Mouse (Mus musculus) embryonic facial prominence, embryonic 14.5 days (tissue): ENCODE results near the gene Setd1a. TPM values are rescaled to one million over a fixed set of nuclear protein-coding genes. Genes with fewer than 3 reads are reported as not detected.
A peak's percentile ranks its signal among the peaks of the same experiment; 100 is the strongest.
"Not testable (repeated sequence)": the region's sequence is repeated elsewhere in the genome, so short reads cannot be mapped to it uniquely, and the experiment has no call there.

ENCODE experiments used
- ATAC-seq: fragments of 200-750 bp; cut with Nextera tagmentation; 2 replicates; pipeline ENCODE4 v1.8.0; 2017; ENCODE audit warnings: low read depth, moderate number of reproducible peaks, moderate TSS enrichment
- DNase-seq: peaks from one replicate; pipeline ENCODE4 v3.0.0-alpha.2; 2015; ENCODE audit warnings: low spot score
- H3K27ac ChIP-seq: fragments of 300-500 bp; sonication (generic); replicated peaks from 2 replicates; pipeline ENCODE4 v1.5.1; 2014; ENCODE audit warnings: low read depth, mild to moderate bottlenecking, low read length, moderate library complexity
- H3K27me3 ChIP-seq: fragments of 300-500 bp; sonication (generic); replicated peaks from 2 replicates; pipeline ENCODE4 v1.6.1; 2014; ENCODE audit warnings: low read length; ENCODE audit not compliant: control insufficient read depth, insufficient read depth
- H3K36me3 ChIP-seq: fragments of 300-500 bp; sonication (generic); 2 replicates; pipeline ENCODE4 v1.6.1; 2014; ENCODE audit warnings: low read length, mixed read lengths; ENCODE audit not compliant: control insufficient read depth, insufficient read depth
- H3K4me1 ChIP-seq: fragments of 300-500 bp; sonication (generic); 2 replicates; pipeline ENCODE4 v1.6.1; 2014; ENCODE audit warnings: antibody characterized with exemption, low read length; ENCODE audit not compliant: control insufficient read depth, insufficient read depth
- H3K4me2 ChIP-seq: fragments of 300-500 bp; sonication (generic); 2 replicates; pipeline ENCODE4 v1.6.1; 2014; ENCODE audit warnings: low read depth, mild to moderate bottlenecking, low read length, moderate library complexity, mixed read lengths
- H3K4me3 ChIP-seq: fragments of 300-500 bp; sonication (generic); 2 replicates; pipeline ENCODE4 v1.5.1; 2014; ENCODE audit warnings: low read depth, mild to moderate bottlenecking, low read length
- H3K9ac ChIP-seq: fragments of 300-500 bp; sonication (generic); 2 replicates; pipeline ENCODE4 v1.6.1; 2014; ENCODE audit warnings: low read depth, mild to moderate bottlenecking, low read length, moderate library complexity, mixed read lengths
- H3K9me3 ChIP-seq: fragments of 300-500 bp; sonication (generic); 2 replicates; pipeline ENCODE4 v1.6.1; 2016; ENCODE audit warnings: low read length; ENCODE audit not compliant: control insufficient read depth
- WGBS: fragments of 180-500 bp; shearing (Covaris S2); extraction: QIAGEN DNeasy Blood & Tissue Kit; methylation state at CpG from one replicate; pipeline ENCODE4 v1.1.7; 2014; 5-methylcytosine and 5-hydroxymethylcytosine counted together
- polyA plus RNA-seq: library from polyadenylated mRNA; unstranded; fragments of >200 nt; fragmentation: Nextera tagmentation; extraction: Ambion mirVana; gene quantifications from 2 replicates; pipeline ENCODE4 v1.2.1, GENCODE M21; 2014

The Setd1a gene
- 23.0 and 24.1 TPM in 2 replicates for polyA plus RNA-seq

DNA sequence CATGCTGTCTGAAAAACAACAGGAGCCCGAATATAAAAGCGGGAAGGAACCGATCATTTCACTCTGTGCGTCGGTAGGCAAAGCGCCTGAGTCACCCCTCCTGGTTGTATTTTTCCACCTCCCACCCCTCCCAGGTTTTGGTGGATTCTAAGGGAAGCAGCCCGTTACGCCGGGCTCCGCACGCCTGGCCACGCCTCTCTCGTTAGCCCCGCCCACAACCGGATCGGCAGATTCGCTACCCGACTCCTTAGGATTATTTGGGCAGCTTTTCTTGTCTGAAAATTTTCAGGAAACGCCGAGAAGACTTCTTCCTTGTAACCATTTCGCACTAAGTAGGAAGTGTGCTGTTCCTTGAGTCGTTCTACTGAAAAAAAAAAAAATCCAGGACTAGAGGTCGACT is at the start of gene Setd1a:
TSS of gene Setd1a (plus strand) at position 245 of the 400 bp plus-strand sequence.
- Histone ChIP-seq H3K4me2 (peak within 1 kb of the TSS; percentile 78), H3K9me3 (no peaks in the 10 kb centered on the region), H3K9ac (peak within 1 kb of the TSS; percentile 94), H3K4me3 (peak within 1 kb of the TSS; percentile 90), H3K27me3 (no peaks in the 10 kb centered on the region), H3K4me1 (peaks cover 8% of the 10 kb centered on the region), H3K27ac (peak within 1 kb of the TSS; percentile 99), H3K36me3 (peaks cover 36% of the 10 kb centered on the region)
- ATAC-seq (peak; percentile 62), DNase-seq (peak; percentile 92)
- under 1% methylated on average over 23 of the region's 23 CpGs for WGBS

DNA sequence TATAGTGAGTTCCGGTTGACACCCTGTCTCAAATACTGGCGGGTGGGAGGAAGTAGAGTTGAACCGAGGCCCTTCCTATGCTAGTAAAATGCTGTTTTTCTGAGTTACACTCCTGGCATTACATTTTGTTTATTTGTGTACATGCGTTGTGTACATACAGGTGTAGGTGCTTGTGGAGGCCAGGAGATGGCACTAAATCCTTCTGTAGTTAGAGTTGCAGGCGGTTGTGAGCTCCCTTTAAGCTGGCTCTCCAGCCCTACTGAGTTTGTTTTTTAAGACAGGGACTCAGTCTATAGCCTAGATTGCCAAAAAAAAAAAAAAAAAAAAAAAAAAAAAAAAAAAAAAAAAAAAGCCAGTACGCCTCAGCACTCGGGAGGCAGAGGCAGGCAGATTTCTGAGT is 48.6 kb upstream of the Setd1a start:
- no peaks in the 10 kb centered on the region for H3K4me1 ChIP-seq
- DNase-seq (no peak), ATAC-seq (no peak)
- H3K27me3 ChIP-seq = no peaks in the 10 kb centered on the region
- WGBS = 81% methylated on average over 7 of the region's 7 CpGs
- no peaks in the 10 kb centered on the region for H3K36me3 ChIP-seq
- no peak overlapping the region for H3K4me3 ChIP-seq
- H3K4me2 ChIP-seq = no peak overlapping the region
- H3K9me3 ChIP-seq = no peaks in the 10 kb centered on the region
- H3K27ac ChIP-seq = no peak overlapping the region
- H3K9ac ChIP-seq = no peak overlapping the region

DNA sequence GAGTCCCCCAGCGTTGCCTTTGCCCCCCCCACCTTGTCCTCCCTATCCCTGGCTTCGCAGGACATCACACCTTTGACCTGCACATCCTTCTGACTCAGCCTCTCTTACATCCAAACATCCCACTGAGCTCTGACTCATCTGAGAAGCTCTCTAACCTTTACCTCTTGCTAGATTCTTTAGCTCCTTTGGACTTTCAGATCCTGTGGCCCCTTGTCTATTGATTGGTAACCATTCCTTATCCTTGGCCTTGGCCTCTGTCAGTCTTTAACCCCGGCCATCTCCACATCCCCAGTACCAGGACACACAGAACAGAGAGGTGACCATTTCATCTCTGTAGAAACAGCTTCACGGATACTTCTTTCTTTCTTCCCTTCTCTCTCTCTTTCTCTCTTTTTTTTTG is 46.3 kb upstream of the Setd1a start:
- Histone ChIP-seq H3K4me2 (no peak overlapping the region), H3K27me3 (no peaks in the 10 kb centered on the region), H3K27ac (no peak overlapping the region), H3K4me1 (no peaks in the 10 kb centered on the region), H3K36me3 (no peaks in the 10 kb centered on the region), H3K4me3 (no peak overlapping the region), H3K9ac (no peak overlapping the region), H3K9me3 (no peaks in the 10 kb centered on the region)
- no peak for DNase-seq
- ATAC-seq = no peak
- 73% methylated on average over 4 of the region's 4 CpGs for WGBS

DNA sequence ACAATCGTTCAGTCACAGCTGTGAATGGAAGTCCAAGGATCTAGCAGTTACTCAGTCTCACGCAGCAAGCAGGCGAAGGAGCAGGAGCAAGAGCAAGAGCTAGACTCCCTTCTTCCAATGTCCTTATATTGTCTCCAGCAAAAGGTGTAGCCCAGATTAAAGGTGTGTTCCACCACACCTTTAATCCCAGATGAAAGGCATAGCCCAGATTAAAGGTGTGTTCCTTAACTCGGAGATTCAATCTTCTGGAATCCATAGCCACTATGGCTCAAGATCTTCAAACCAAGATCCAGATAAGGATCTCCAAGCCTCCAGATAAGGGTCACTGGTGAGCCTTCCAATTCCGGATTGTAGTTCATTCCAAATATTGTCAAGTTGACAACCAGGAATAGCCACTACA is 44.4 kb upstream of the Setd1a start, which contains the start of gene Ctf2:
TSS of gene Ctf2 (minus strand) at position 101 of the 400 bp plus-strand sequence.
- H3K27ac ChIP-seq, DNase-seq, H3K4me1 ChIP-seq, H3K9ac ChIP-seq, ATAC-seq, H3K9me3 ChIP-seq, H3K4me2 ChIP-seq, H3K4me3 ChIP-seq, H3K27me3 ChIP-seq, H3K36me3 ChIP-seq: not testable (repeated sequence)
- no CpG with 5 or more reads among the region's 5 CpGs for WGBS

DNA sequence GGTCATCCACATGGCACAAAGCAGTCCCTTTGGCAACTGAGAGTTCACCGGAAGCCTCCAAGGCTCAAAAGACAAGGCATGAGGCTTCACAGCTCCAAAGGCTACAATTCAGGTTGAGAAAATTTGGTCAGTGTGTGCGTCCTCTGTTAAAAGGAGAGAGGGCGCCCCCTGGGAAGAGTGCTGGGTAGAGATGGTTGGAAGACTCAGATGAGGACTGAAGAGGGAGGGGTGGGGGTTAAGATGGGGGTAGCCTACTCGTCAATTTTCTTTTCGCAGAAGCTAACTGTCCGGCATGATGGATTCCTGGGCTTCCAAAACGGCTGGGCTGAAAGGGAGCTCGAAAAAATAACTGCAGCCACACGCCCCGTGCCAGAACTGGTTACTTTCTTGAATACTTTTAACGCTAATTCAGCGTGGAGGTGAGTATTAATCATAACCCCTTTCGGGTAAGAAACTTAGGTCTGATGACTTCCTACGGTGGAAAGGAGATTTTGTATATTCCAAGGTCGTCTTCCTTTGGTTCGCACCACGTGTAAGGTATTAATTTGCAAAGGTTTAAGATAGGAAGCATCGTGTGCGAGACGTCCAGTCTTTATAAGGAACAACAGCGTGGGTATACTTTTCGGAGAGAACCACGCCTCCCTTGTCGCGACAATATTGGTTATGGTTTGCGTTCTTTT is 32.0 kb upstream of the Setd1a start, which contains the start of gene Fbxl19:
TSS of gene Fbxl19 (plus strand) at position 178 of the 680 bp plus-strand sequence.
- Histone ChIP-seq H3K4me2 (peak within 1 kb of the TSS; percentile 74), H3K27ac (peak within 1 kb of the TSS; percentile 75), H3K27me3 (no peaks in the 10 kb centered on the region), H3K9me3 (no peaks in the 10 kb centered on the region), H3K36me3 (peaks cover 17% of the 10 kb centered on the region), H3K4me1 (peaks cover 12% of the 10 kb centered on the region; the same call in 1 of the 2 replicates), H3K4me3 (peak within 1 kb of the TSS; percentile 93), H3K9ac (peak within 1 kb of the TSS; percentile 88)
- peak; percentile 92 for DNase-seq
- ATAC-seq = no peak
- under 1% methylated on average over 26 of the region's 26 CpGs for WGBS

DNA sequence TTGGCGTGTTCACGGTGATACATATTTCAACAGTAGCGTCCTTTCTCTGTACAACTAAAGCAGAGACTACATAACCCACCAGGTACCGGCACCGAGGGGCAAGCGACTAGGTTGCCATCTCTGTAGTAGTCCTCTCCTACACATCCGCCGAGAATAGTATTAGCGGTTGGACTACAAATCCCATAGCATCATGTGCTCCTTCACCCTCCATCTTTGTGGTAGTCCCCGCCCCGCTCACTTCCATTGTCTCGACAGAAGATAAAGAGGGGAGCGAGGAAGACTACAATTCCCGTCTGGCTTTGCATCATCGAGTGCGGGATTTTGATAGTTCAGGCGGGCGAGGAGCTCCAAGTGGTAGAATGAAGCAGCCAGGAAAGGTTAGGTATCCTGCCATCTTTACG is 31.2 kb upstream of the Setd1a start:
- H3K4me3 ChIP-seq = peak overlapping the region; percentile 93
- peaks cover 12% of the 10 kb centered on the region; the same call in 1 of the 2 replicates for H3K4me1 ChIP-seq
- H3K27me3 ChIP-seq = no peaks in the 10 kb centered on the region
- DNase-seq (peak; percentile 99), ATAC-seq (peak; percentile 86)
- peak overlapping the region; percentile 88 for H3K9ac ChIP-seq
- peak overlapping the region; percentile 74 for H3K4me2 ChIP-seq
- H3K27ac ChIP-seq = peak overlapping the region; percentile 75
- H3K36me3 ChIP-seq = peaks cover 24% of the 10 kb centered on the region
- WGBS = under 1% methylated on average over 19 of the region's 19 CpGs
- H3K9me3 ChIP-seq = no peaks in the 10 kb centered on the region

DNA sequence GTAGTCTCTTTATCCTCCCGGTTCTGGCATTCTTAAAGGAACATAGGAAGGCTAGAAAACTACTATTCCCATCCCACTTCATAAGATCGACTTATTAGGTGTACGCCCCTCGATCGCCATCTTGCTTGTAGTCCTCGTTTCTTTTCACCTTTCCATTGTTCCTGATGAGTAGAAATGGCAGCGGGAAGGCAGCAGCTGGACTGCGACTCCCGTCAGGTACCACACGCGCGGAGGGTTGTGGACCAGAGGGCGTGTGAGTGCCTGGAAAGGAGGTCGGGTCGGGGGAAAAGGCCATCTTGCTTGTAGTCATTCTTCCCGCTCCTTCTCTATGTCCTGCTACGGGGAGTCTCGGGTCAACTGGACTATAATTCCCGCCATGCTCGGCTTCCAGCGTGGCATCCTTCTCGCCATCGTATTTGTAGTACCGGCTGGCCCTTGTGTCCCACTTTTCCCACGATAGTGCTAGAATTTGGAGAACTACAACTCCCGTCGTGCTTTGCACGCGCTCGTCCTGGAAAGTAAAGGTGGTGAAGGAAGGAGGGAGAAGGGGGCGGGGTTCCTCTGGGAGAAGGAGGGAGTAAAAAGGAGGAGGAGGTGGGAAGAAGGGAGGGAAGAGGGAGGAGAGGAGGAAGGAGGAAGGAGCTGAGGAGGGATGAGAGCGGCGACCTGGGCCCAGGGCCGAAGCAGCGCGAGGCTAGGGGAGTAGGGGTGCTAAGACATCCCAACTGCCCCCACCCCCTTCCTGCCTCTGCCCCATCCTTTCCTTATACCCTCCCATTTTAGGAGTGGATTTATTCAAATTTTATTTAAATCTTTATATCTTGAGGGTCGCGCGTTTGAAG is 30.6 kb upstream of the Setd1a start:
- H3K4me2 ChIP-seq = peak overlapping the region; percentile 74
- 0% methylated on average over 38 of the region's 39 CpGs for WGBS
- ATAC-seq = peak; percentile 89
- H3K9ac ChIP-seq = peak overlapping the region; percentile 88
- peak overlapping the region; percentile 75 for H3K27ac ChIP-seq
- peaks cover 12% of the 10 kb centered on the region; the same call in 1 of the 2 replicates for H3K4me1 ChIP-seq
- H3K27me3 ChIP-seq = no peaks in the 10 kb centered on the region
- peak; percentile 100 for DNase-seq
- H3K9me3 ChIP-seq = no peaks in the 10 kb centered on the region
- peaks cover 31% of the 10 kb centered on the region for H3K36me3 ChIP-seq
- peak overlapping the region; percentile 93 for H3K4me3 ChIP-seq
